Mouse (Mus musculus): ENCODE data around the gene Elovl5. TPM values are rescaled to one million over a fixed set of nuclear protein-coding genes. Genes with fewer than 3 reads are reported as not detected.

Gene Elovl5
- total and polyA plus RNA-seq, 3 experiments = 11.7 to 99.9 (median 80.4) TPM

DNA sequence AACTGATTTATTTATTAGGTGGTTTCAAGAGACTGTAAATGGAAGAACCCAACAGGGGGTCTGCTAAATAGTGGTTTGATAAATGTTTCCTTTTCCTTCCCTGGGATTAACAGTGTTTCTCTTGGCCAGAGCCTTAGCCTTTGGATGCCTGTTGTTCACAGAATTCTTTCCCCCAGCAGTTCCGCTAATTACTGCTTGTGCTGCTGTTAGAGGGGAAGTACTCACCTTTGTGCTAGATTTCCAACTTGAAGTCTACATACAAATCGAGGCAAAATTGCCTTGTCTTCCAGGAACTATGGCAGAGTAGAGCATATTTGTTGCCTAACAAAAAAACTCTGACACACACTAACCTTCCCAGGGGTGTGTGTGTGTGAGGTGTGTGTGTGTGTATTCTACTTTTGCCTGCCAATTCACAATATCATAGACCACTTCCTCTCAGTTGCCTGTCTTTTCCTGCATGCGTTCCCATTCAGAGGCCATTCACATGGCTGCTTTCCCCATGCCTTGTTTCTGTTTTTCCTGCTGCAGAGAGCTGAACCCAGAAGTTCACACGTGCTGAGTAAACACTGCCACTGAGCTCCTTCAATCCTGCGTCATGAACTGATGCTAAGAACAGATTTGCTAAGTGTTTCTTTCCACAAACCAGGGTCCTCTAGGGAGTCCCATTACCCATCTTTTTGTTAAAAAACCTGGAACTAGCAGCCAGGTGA, 2.0 kb downstream of the Elovl5 start:
- DNase-seq (ENCODE audit: low spot score) = no peak
- no peak for ATAC-seq (ENCODE audit: extremely low read depth, insufficient number of reproducible peaks, low FRiP score, poor library complexity, severe bottlenecking)
- Histone ChIP-seq H3K36me3 (replicated peaks) (peaks cover 53% of the 10 kb centered on the region), H3K9me3 (replicated peaks) (no peaks in the 10 kb centered on the region), H3K4me1 (ENCODE audit: insufficient read depth, low read depth, low read length) (peaks cover 77% of the 10 kb centered on the region), H3K4me3 (ENCODE audit: low read depth, low read length) (peak overlapping the region; percentile 33; the same call in 1 of the 2 replicates), H3K27me3 (ENCODE audit: insufficient read depth, low read length) (no peaks in the 10 kb centered on the region)
- no peak for TF ChIP-seq GATA2 (IDR thresholded peaks at IDR 0.05; ENCODE audit: borderline replicate concordance, low read depth, low read length)
- TF ChIP-seq POLR2AphosphoS5 (IDR thresholded peaks at IDR 0.05; ENCODE audit: insufficient replicate concordance, low read depth, low read length) = no peak
- no peak for TF ChIP-seq TAL1 (conservative IDR thresholded peaks at IDR 0.05; ENCODE audit: low read depth, low read length)
- TF ChIP-seq CTCF (IDR thresholded peaks at IDR 0.05; ENCODE audit: low read depth, low read length) = no peak
- TF ChIP-seq GATA1 (IDR thresholded peaks at IDR 0.05; ENCODE audit: borderline replicate concordance, low read length) = no peak

DNA sequence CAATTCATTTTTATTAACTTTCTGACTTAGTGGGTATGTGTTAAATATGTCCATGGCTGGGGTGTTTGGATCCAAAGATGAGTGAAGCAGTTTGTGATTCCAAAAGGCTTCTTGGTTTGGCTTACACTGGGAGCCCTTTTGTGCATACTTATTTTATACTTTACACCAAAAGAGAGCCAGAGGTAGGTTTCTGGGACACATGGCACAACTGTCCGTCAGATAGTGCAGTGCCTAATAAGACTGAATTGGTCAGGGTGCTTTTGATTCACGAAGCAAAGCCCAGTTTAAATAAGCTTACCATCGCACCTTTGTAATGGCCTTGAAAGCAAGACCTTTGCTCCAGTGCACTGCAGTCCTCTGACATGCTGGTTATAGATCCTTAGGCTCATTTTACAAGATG, 3.3 kb downstream of the Elovl5 start:
- Histone ChIP-seq H3K9me3 (replicated peaks) (no peaks in the 10 kb centered on the region), H3K4me1 (ENCODE audit: insufficient read depth, low read depth, low read length) (peaks cover 76% of the 10 kb centered on the region), H3K36me3 (replicated peaks) (peaks cover 61% of the 10 kb centered on the region), H3K27me3 (ENCODE audit: insufficient read depth, low read length) (no peaks in the 10 kb centered on the region), H3K4me3 (ENCODE audit: low read depth, low read length) (no peak overlapping the region)
- TF ChIP-seq GATA1 (IDR thresholded peaks at IDR 0.05; ENCODE audit: borderline replicate concordance, low read length) (no peak), POLR2AphosphoS5 (IDR thresholded peaks at IDR 0.05; ENCODE audit: insufficient replicate concordance, low read depth, low read length) (no peak), TAL1 (conservative IDR thresholded peaks at IDR 0.05; ENCODE audit: low read depth, low read length) (no peak), GATA2 (IDR thresholded peaks at IDR 0.05; ENCODE audit: borderline replicate concordance, low read depth, low read length) (no peak)
- no peak for ATAC-seq (ENCODE audit: extremely low read depth, insufficient number of reproducible peaks, low FRiP score, poor library complexity, severe bottlenecking)
- DNase-seq (ENCODE audit: low spot score) = no peak

DNA sequence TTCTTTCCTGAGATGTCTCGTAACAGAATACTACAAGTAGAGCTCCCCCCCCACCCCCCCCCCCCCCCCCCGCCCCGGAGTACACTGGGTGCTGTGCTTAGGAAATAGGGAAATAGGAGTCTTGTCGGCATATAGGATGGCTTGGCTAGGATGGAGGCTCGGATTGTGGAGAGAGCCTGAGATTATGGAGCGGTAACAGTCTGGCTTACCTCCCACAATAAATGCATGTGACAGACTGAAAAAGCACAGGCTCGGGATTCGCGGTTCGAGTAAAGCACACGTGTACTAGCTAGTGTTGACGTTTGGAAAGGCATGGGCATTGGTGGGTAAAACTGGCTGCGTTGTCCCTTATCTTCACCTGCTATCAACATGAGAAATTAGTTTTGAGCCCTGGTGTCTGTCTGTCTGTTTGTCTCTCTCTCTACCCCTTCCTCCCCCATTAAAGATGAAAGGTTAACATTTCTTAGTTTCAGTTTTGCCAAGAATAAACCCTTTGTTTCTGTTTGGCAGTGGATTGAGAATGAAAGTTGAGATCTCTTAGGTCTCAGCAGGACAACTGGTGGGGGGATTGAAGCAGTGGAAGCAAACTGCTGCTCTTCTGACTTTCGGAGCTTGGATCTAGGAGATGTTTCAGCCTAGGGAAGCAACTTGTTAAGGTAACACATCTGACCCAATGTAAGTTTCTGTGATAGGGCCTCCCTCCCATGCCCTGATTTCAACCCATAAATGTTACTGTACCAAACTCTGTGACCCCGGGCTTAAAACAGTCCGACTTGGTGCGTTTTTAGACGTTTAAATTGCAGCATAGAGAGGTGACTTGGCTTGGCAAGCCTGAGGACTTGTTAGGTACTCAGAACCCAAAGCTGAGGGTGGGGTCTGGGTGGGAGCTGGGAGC, 4.4 kb downstream of the Elovl5 start:
- peaks cover 79% of the 10 kb centered on the region for H3K4me1 ChIP-seq (ENCODE audit: insufficient read depth, low read depth, low read length)
- DNase-seq (ENCODE audit: low spot score) (no peak), ATAC-seq (ENCODE audit: extremely low read depth, insufficient number of reproducible peaks, low FRiP score, poor library complexity, severe bottlenecking) (no peak)
- H3K4me3 ChIP-seq (ENCODE audit: low read depth, low read length) = no peak overlapping the region; the same call in 1 of the 2 replicates
- H3K36me3 ChIP-seq (replicated peaks) = peaks cover 72% of the 10 kb centered on the region
- H3K27me3 ChIP-seq (ENCODE audit: insufficient read depth, low read length) = no peaks in the 10 kb centered on the region
- TF ChIP-seq GATA1 (IDR thresholded peaks at IDR 0.05; ENCODE audit: borderline replicate concordance, low read length) (no peak), POLR2AphosphoS5 (IDR thresholded peaks at IDR 0.05; ENCODE audit: insufficient replicate concordance, low read depth, low read length) (no peak), TAL1 (conservative IDR thresholded peaks at IDR 0.05; ENCODE audit: low read depth, low read length) (no peak), GATA2 (IDR thresholded peaks at IDR 0.05; ENCODE audit: borderline replicate concordance, low read depth, low read length) (no peak)
- H3K9me3 ChIP-seq (replicated peaks) = no peaks in the 10 kb centered on the region

DNA sequence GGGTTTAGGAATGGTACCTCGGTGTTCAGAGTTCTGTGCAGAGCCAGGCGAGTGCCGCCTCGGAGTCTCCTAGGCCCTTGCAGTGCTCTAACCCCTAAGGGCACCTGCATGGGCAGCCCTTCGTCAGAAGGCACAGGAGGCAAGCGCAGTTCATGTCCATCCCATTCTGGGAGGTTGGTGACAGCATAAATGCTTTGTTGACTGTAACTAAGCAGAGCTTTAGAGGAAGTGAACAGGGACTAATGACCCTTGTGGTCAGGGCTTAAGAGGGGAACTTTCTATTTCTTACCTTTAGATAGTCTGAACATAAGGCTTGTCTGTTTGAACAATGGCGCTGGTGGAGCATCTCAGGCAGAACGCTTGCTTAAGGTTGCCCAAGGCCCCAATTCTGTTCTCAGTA, 6.6 kb downstream of the Elovl5 start:
- Histone ChIP-seq H3K9me3 (replicated peaks) (no peaks in the 10 kb centered on the region), H3K4me1 (ENCODE audit: insufficient read depth, low read depth, low read length) (peaks cover 92% of the 10 kb centered on the region), H3K4me3 (ENCODE audit: low read depth, low read length) (no peak overlapping the region), H3K27me3 (ENCODE audit: insufficient read depth, low read length) (no peaks in the 10 kb centered on the region), H3K36me3 (replicated peaks) (peaks cover 92% of the 10 kb centered on the region)
- no peak for TF ChIP-seq GATA2 (IDR thresholded peaks at IDR 0.05; ENCODE audit: borderline replicate concordance, low read depth, low read length)
- no peak for TF ChIP-seq CTCF (IDR thresholded peaks at IDR 0.05; ENCODE audit: low read depth, low read length)
- TF ChIP-seq GATA1 (IDR thresholded peaks at IDR 0.05; ENCODE audit: borderline replicate concordance, low read length) = no peak
- TF ChIP-seq TAL1 (conservative IDR thresholded peaks at IDR 0.05; ENCODE audit: low read depth, low read length) = no peak
- no peak for TF ChIP-seq POLR2AphosphoS5 (IDR thresholded peaks at IDR 0.05; ENCODE audit: insufficient replicate concordance, low read depth, low read length)
- DNase-seq (ENCODE audit: low spot score) (no peak), ATAC-seq (ENCODE audit: extremely low read depth, insufficient number of reproducible peaks, low FRiP score, poor library complexity, severe bottlenecking) (no peak)

DNA sequence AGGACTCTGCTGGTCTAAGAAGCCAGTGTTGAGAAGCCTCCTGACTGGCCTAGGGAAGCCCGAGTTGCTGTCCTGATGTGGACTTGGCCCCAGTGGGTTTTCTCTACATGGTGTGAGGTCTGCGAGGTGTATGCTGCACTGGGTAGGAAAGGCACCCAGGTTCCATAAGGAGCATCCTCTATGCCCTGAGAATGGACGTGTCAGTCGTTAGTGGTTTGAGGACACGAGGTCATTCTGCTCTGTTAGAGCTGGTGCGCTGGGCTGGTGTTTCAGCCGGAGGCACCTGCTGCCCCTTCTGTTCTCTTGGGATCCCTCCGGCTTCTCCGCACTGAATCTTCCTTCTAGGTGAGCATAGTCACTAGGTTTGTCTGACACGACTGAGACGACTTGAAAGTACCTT, 7.0 kb downstream of the Elovl5 start:
- peaks cover 90% of the 10 kb centered on the region for H3K4me1 ChIP-seq (ENCODE audit: insufficient read depth, low read depth, low read length)
- no peak for ATAC-seq (ENCODE audit: extremely low read depth, insufficient number of reproducible peaks, low FRiP score, poor library complexity, severe bottlenecking)

DNA sequence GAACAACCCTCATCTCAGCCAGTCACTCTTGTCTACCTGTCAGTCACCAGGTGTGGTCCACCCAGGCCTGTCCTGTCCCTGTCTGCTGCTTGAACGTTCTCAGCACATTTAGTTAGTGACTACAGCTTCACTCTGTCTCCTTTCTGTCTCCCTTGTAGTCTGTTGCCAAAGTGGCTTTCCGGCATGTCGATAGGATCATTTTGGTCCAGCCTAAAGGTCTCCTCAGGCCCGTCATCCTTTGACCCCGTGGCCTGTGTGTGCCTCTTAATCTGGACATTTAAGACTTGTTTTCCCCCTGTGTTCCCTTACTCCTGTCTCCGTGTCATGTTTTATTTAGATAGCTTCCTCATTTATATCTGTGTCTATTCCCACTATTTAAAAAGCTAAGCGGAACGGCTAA, 9.0 kb downstream of the Elovl5 start:
- Histone ChIP-seq H3K27me3 (ENCODE audit: insufficient read depth, low read length) (no peaks in the 10 kb centered on the region), H3K9me3 (replicated peaks) (no peaks in the 10 kb centered on the region), H3K4me3 (ENCODE audit: low read depth, low read length) (no peak overlapping the region), H3K36me3 (replicated peaks) (peaks cover 88% of the 10 kb centered on the region), H3K4me1 (ENCODE audit: insufficient read depth, low read depth, low read length) (peaks cover 90% of the 10 kb centered on the region)
- TF ChIP-seq POLR2AphosphoS5 (IDR thresholded peaks at IDR 0.05; ENCODE audit: insufficient replicate concordance, low read depth, low read length) = no peak
- TF ChIP-seq CTCF (IDR thresholded peaks at IDR 0.05; ENCODE audit: low read depth, low read length) = no peak
- no peak for TF ChIP-seq TAL1 (conservative IDR thresholded peaks at IDR 0.05; ENCODE audit: low read depth, low read length)
- no peak for TF ChIP-seq GATA2 (IDR thresholded peaks at IDR 0.05; ENCODE audit: borderline replicate concordance, low read depth, low read length)
- no peak for TF ChIP-seq GATA1 (IDR thresholded peaks at IDR 0.05; ENCODE audit: borderline replicate concordance, low read length)
- DNase-seq (ENCODE audit: low spot score) (no peak), ATAC-seq (ENCODE audit: extremely low read depth, insufficient number of reproducible peaks, low FRiP score, poor library complexity, severe bottlenecking) (no peak)

More for the DNA sequence above, 7.0 kb downstream of the Elovl5 start:
- Histone ChIP-seq H3K4me3 (ENCODE audit: low read depth, low read length) (no peak overlapping the region), H3K36me3 (replicated peaks) (peaks cover 90% of the 10 kb centered on the region), H3K9me3 (replicated peaks) (no peaks in the 10 kb centered on the region), H3K27me3 (ENCODE audit: insufficient read depth, low read length) (no peaks in the 10 kb centered on the region)
- TF ChIP-seq CTCF (IDR thresholded peaks at IDR 0.05; ENCODE audit: low read depth, low read length) = no peak
- TF ChIP-seq GATA1 (IDR thresholded peaks at IDR 0.05; ENCODE audit: borderline replicate concordance, low read length) = no peak
- TF ChIP-seq POLR2AphosphoS5 (IDR thresholded peaks at IDR 0.05; ENCODE audit: insufficient replicate concordance, low read depth, low read length) = no peak
- no peak for TF ChIP-seq GATA2 (IDR thresholded peaks at IDR 0.05; ENCODE audit: borderline replicate concordance, low read depth, low read length)
- TF ChIP-seq TAL1 (conservative IDR thresholded peaks at IDR 0.05; ENCODE audit: low read depth, low read length) = no peak
- no peak for DNase-seq (ENCODE audit: low spot score)
